Mouse (Mus musculus): ENCODE results near the gene Gm5475. TPM values are rescaled to one million over a fixed set of nuclear protein-coding genes. Genes with fewer than 3 reads are reported as not detected.

The Gm5475 gene
- total and polyA plus RNA-seq, 2 experiments from 2014 or later, result 0.04 TPM; not detected in 1

GRCm38 (mm10) chr15:100468295-100469188 lies 46.6 kb downstream of the Gm5475 start, which contains the start of gene Letmd1:
Gene Letmd1 (plus strand): TSS chr15:100469023.
- TF ChIP-seq EP300 (IDR thresholded peaks at IDR 0.05; ENCODE audit: low read depth), result peak; percentile 64; the same call in 1 of the 2 replicates
- TF ChIP-seq CTCF (IDR thresholded peaks at IDR 0.05; ENCODE audit: low read depth), result peak; percentile 55
- H3K4me2 ChIP-seq (ENCODE audit: low read depth, low read length), result peak within 1 kb of the TSS; percentile 91
- peak; percentile 89 for DNase-seq (ENCODE audit: low spot score)
- H3K27me3 ChIP-seq (ENCODE audit: control insufficient read depth, insufficient read depth, low read length), result no peaks in the 10 kb centered on the region
- H3K4me1 ChIP-seq (ENCODE audit: control insufficient read depth, insufficient read depth), result peaks cover 14% of the 10 kb centered on the region
- peak within 1 kb of the TSS; percentile 81 for H3K27ac ChIP-seq (ENCODE audit: low read depth)
- H3K9ac ChIP-seq (replicated peaks; ENCODE audit: low read depth, low read length), result peak within 1 kb of the TSS; percentile 71
- WGBS, result 1% methylated on average over 79 of the region's 84 CpGs
- H3K9me3 ChIP-seq (replicated peaks; ENCODE audit: control insufficient read depth, low read length), result no peaks in the 10 kb centered on the region
- peaks cover 27% of the 10 kb centered on the region for H3K36me3 ChIP-seq (replicated peaks; ENCODE audit: control insufficient read depth, insufficient read depth, low read length)
- peak; percentile 97 for ATAC-seq (ENCODE audit: insufficient read depth, low read depth)
- H3K4me3 ChIP-seq (ENCODE audit: low read depth, low read length), result peak within 1 kb of the TSS; percentile 84

- Histone ChIP-seq H3K4me2 (ENCODE audit: low read depth, low read length) (peak overlapping the region; percentile 91), H3K4me1 (ENCODE audit: control insufficient read depth, insufficient read depth) (peaks cover 14% of the 10 kb centered on the region), H3K4me3 (ENCODE audit: low read depth, low read length) (peak overlapping the region; percentile 84), H3K9me3 (replicated peaks; ENCODE audit: control insufficient read depth, low read length) (no peaks in the 10 kb centered on the region), H3K27ac (ENCODE audit: low read depth) (peak overlapping the region; percentile 81), H3K9ac (replicated peaks; ENCODE audit: low read depth, low read length) (peak overlapping the region; percentile 71), H3K27me3 (ENCODE audit: control insufficient read depth, insufficient read depth, low read length) (no peaks in the 10 kb centered on the region), H3K36me3 (replicated peaks; ENCODE audit: control insufficient read depth, insufficient read depth, low read length) (peaks cover 33% of the 10 kb centered on the region)
- under 1% methylated on average over 14 of the region's 19 CpGs for WGBS
- ATAC-seq (ENCODE audit: insufficient read depth, low read depth) (peak; percentile 3; the same call in 1 of the 2 replicates), DNase-seq (ENCODE audit: low spot score) (no peak)
- TF ChIP-seq CTCF (IDR thresholded peaks at IDR 0.05; ENCODE audit: low read depth) (no peak), EP300 (IDR thresholded peaks at IDR 0.05; ENCODE audit: low read depth) (no peak)
Observed at GRCm38 (mm10) chr15:100469189-100469545, 47.2 kb downstream of the Gm5475 start.

- peak overlapping the region; percentile 84; the same call in 1 of the 2 replicates for H3K4me3 ChIP-seq (ENCODE audit: low read depth, low read length)
- TF ChIP-seq CTCF (IDR thresholded peaks at IDR 0.05; ENCODE audit: low read depth) (no peak), EP300 (IDR thresholded peaks at IDR 0.05; ENCODE audit: low read depth) (no peak)
- WGBS, result 42% methylated on average over 10 of the region's 10 CpGs
- H3K27me3 ChIP-seq (ENCODE audit: control insufficient read depth, insufficient read depth, low read length), result no peaks in the 10 kb centered on the region
- ATAC-seq (ENCODE audit: insufficient read depth, low read depth) (no peak), DNase-seq (ENCODE audit: low spot score) (no peak)
- peaks cover 38% of the 10 kb centered on the region for H3K36me3 ChIP-seq (replicated peaks; ENCODE audit: control insufficient read depth, insufficient read depth, low read length)
- no peak overlapping the region for H3K27ac ChIP-seq (ENCODE audit: low read depth)
- peaks cover 14% of the 10 kb centered on the region for H3K4me1 ChIP-seq (ENCODE audit: control insufficient read depth, insufficient read depth)
- no peak overlapping the region for H3K9ac ChIP-seq (replicated peaks; ENCODE audit: low read depth, low read length)
- H3K9me3 ChIP-seq (replicated peaks; ENCODE audit: control insufficient read depth, low read length), result no peaks in the 10 kb centered on the region
- H3K4me2 ChIP-seq (ENCODE audit: low read depth, low read length), result peak overlapping the region; percentile 91
Observed at GRCm38 (mm10) chr15:100470037-100470436, 48.1 kb downstream of the Gm5475 start.

- H3K36me3 ChIP-seq (replicated peaks; ENCODE audit: control insufficient read depth, insufficient read depth, low read length), result peaks cover 78% of the 10 kb centered on the region
- H3K9ac ChIP-seq (replicated peaks; ENCODE audit: low read depth, low read length), result no peak overlapping the region
- no peak for ATAC-seq (ENCODE audit: insufficient read depth, low read depth)
- peaks cover 10% of the 10 kb centered on the region for H3K4me1 ChIP-seq (ENCODE audit: control insufficient read depth, insufficient read depth)
- H3K4me3 ChIP-seq (ENCODE audit: low read depth, low read length), result no peak overlapping the region
- no peaks in the 10 kb centered on the region for H3K9me3 ChIP-seq (replicated peaks; ENCODE audit: control insufficient read depth, low read length)
- WGBS, result 77% methylated on average over 7 of the region's 7 CpGs
- H3K27me3 ChIP-seq (ENCODE audit: control insufficient read depth, insufficient read depth, low read length), result no peaks in the 10 kb centered on the region
- H3K27ac ChIP-seq (ENCODE audit: low read depth), result no peak overlapping the region
- no peak overlapping the region for H3K4me2 ChIP-seq (ENCODE audit: low read depth, low read length)
- DNase-seq (ENCODE audit: low spot score), result no peak
- TF ChIP-seq CTCF (IDR thresholded peaks at IDR 0.05; ENCODE audit: low read depth), result no peak
- no peak for TF ChIP-seq EP300 (IDR thresholded peaks at IDR 0.05; ENCODE audit: low read depth)
Observed at GRCm38 (mm10) chr15:100473926-100474503, 52.1 kb downstream of the Gm5475 start.

Other genes with a start within 250 kb of the Gm5475 start
- gene Atf1, start 194.3 kb upstream of the Gm5475 start, total RNA-seq (2014; rRNA removed; ENCODE audit: low replicate concordance), result 12.1 and 51.4 TPM in 2 replicates
- 33.1 and 33.9 TPM in 2 replicates for gene Atf1, start 194.3 kb upstream of the Gm5475 start, polyA plus RNA-seq (2015; fragmentation: Nextera tagmentation; extraction: Ambion mirVana)
- gene Tmprss12, start 141.3 kb upstream of the Gm5475 start, total RNA-seq (2014; rRNA removed; ENCODE audit: low replicate concordance), result not detected in 2 replicates
- gene Tmprss12, start 141.3 kb upstream of the Gm5475 start, polyA plus RNA-seq (2015; fragmentation: Nextera tagmentation; extraction: Ambion mirVana), result not detected in 2 replicates
- gene Mettl7a1, start 118.0 kb upstream of the Gm5475 start, total RNA-seq (2014; rRNA removed; ENCODE audit: low replicate concordance), result 23.6 and 31.0 TPM in 2 replicates
- gene Mettl7a1, start 118.0 kb upstream of the Gm5475 start, polyA plus RNA-seq (2015; fragmentation: Nextera tagmentation; extraction: Ambion mirVana), result 7.0 and 7.1 TPM in 2 replicates
- gene Mettl7a3, start 87.2 kb upstream of the Gm5475 start, total RNA-seq (2014; rRNA removed; ENCODE audit: low replicate concordance), result 0.08 TPM in 1 of 2 replicates, not detected in the other
- not detected in 2 replicates for gene Mettl7a3, start 87.2 kb upstream of the Gm5475 start, polyA plus RNA-seq (2015; fragmentation: Nextera tagmentation; extraction: Ambion mirVana)
- gene Methig1, start 69.0 kb upstream of the Gm5475 start, total RNA-seq (2014; rRNA removed; ENCODE audit: low replicate concordance), result not detected in 2 replicates
- gene Methig1, start 69.0 kb upstream of the Gm5475 start, polyA plus RNA-seq (2015; fragmentation: Nextera tagmentation; extraction: Ambion mirVana), result not detected in 2 replicates
- not detected in 2 replicates for gene Mettl7a2, start 68.9 kb upstream of the Gm5475 start, total RNA-seq (2014; rRNA removed; ENCODE audit: low replicate concordance)
- not detected in 2 replicates for gene Mettl7a2, start 68.9 kb upstream of the Gm5475 start, polyA plus RNA-seq (2015; fragmentation: Nextera tagmentation; extraction: Ambion mirVana)
- not detected in 2 replicates for gene Higd1c, start 57.6 kb upstream of the Gm5475 start, total RNA-seq (2014; rRNA removed; ENCODE audit: low replicate concordance)
- not detected in 2 replicates for gene Higd1c, start 57.6 kb upstream of the Gm5475 start, polyA plus RNA-seq (2015; fragmentation: Nextera tagmentation; extraction: Ambion mirVana)
- gene Slc11a2, start 2.9 kb downstream of the Gm5475 start, total RNA-seq (2014; rRNA removed; ENCODE audit: low replicate concordance), result 18.0 and 66.7 TPM in 2 replicates
- 12.0 and 13.9 TPM in 2 replicates for gene Slc11a2, start 2.9 kb downstream of the Gm5475 start, polyA plus RNA-seq (2015; fragmentation: Nextera tagmentation; extraction: Ambion mirVana)
- gene Letmd1, start 46.9 kb downstream of the Gm5475 start, total RNA-seq (2014; rRNA removed; ENCODE audit: low replicate concordance), result 18.5 and 25.5 TPM in 2 replicates
- gene Letmd1, start 46.9 kb downstream of the Gm5475 start, polyA plus RNA-seq (2015; fragmentation: Nextera tagmentation; extraction: Ambion mirVana), result 7.5 and 7.6 TPM in 2 replicates
- 5.1 and 6.0 TPM in 2 replicates for gene Csrnp2, start 73.3 kb downstream of the Gm5475 start, total RNA-seq (2014; rRNA removed; ENCODE audit: low replicate concordance)
- gene Csrnp2, start 73.3 kb downstream of the Gm5475 start, polyA plus RNA-seq (2015; fragmentation: Nextera tagmentation; extraction: Ambion mirVana), result 4.6 and 5.0 TPM in 2 replicates
- gene Tfcp2, start 129.9 kb downstream of the Gm5475 start, total RNA-seq (2014; rRNA removed; ENCODE audit: low replicate concordance), result 9.9 and 11.0 TPM in 2 replicates
- gene Tfcp2, start 129.9 kb downstream of the Gm5475 start, polyA plus RNA-seq (2015; fragmentation: Nextera tagmentation; extraction: Ambion mirVana), result 11.2 and 13.9 TPM in 2 replicates
- 6.0 and 18.8 TPM in 2 replicates for gene Pou6f1, start 177.8 kb downstream of the Gm5475 start, total RNA-seq (2014; rRNA removed; ENCODE audit: low replicate concordance)
- gene Pou6f1, start 177.8 kb downstream of the Gm5475 start, polyA plus RNA-seq (2015; fragmentation: Nextera tagmentation; extraction: Ambion mirVana), result 3.2 and 5.2 TPM in 2 replicates
- 234 and 284 TPM in 2 replicates for gene Dazap2, start 193.2 kb downstream of the Gm5475 start, total RNA-seq (2014; rRNA removed; ENCODE audit: low replicate concordance)
- gene Dazap2, start 193.2 kb downstream of the Gm5475 start, polyA plus RNA-seq (2015; fragmentation: Nextera tagmentation; extraction: Ambion mirVana), result 213 and 214 TPM in 2 replicates
- gene Smagp, start 214.8 kb downstream of the Gm5475 start, total RNA-seq (2014; rRNA removed; ENCODE audit: low replicate concordance), result 20.5 and 27.6 TPM in 2 replicates
- 15.9 and 19.0 TPM in 2 replicates for gene Smagp, start 214.8 kb downstream of the Gm5475 start, polyA plus RNA-seq (2015; fragmentation: Nextera tagmentation; extraction: Ambion mirVana)
- 0.42 TPM in 1 of 2 replicates, not detected in the other for gene Bin2, start 247.4 kb downstream of the Gm5475 start, total RNA-seq (2014; rRNA removed; ENCODE audit: low replicate concordance)
- 0.56 and 0.68 TPM in 2 replicates for gene Bin2, start 247.4 kb downstream of the Gm5475 start, polyA plus RNA-seq (2015; fragmentation: Nextera tagmentation; extraction: Ambion mirVana)